Mouse (Mus musculus): ENCODE data around the gene Pde9a.

Gene Pde9a

DNA sequence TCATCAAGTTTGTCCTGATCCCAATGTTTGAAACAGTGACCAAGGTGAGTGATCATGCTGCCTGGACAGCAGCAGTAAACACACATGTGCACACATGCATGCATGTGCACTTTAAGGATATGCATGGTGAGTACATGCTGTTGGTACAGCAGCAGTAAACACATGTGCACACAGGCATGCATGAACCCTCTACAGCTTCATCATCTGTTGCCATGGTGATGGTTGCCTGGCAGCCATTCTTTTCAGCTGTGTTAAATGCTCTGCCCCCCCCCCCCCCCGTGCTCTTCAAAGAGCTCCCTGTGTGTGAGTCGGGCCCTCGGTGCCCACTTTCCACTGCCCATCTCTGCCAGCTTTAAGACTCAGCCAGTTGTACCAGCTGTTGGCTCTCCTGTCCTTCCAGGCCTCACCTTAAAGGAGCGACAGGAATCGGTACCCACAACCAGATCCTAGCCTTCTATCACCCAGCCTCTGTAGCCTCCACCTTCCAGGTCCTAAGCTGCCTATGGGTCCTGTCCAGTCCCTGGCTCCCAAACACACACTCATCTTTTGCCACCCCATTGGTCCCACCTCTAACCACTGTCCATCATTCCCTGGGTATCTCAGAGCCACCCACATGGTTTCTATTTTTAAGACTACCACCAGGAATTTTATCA lies 84.9 kb downstream of the Pde9a start:
- no peak for DNase-seq

DNA sequence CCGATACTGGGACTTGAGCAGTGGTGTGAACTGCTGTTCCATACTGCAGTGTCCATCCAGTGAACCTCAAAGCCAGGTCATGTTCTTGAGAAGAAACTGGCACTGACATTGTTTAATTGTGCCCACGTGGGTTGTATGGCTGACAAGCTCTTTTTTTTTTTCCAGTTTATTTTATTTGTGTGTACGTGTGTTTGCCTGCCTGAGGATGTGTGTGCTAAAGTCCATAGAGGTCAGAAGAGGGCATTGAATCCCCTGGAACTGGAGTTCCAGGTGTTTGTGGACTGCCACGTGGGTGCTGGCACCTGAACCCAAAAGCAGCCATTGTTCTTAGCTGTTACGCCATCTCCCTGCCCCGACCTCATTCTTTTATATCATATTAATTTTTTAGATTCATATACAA lies 88.4 kb downstream of the Pde9a start:
- DNase-seq, result no peak

- DNase-seq, result no peak
Measured at GRCm38 (mm10) chr17:31478606-31479005, 92.6 kb downstream of the Pde9a start.

GRCm38 (mm10) chr17:31479108-31479844 lies 93.3 kb downstream of the Pde9a start:
- DNase-seq, result no peak

- no peak for DNase-seq
Measured at GRCm38 (mm10) chr17:31486616-31487198, 100.7 kb downstream of the Pde9a start.

DNA sequence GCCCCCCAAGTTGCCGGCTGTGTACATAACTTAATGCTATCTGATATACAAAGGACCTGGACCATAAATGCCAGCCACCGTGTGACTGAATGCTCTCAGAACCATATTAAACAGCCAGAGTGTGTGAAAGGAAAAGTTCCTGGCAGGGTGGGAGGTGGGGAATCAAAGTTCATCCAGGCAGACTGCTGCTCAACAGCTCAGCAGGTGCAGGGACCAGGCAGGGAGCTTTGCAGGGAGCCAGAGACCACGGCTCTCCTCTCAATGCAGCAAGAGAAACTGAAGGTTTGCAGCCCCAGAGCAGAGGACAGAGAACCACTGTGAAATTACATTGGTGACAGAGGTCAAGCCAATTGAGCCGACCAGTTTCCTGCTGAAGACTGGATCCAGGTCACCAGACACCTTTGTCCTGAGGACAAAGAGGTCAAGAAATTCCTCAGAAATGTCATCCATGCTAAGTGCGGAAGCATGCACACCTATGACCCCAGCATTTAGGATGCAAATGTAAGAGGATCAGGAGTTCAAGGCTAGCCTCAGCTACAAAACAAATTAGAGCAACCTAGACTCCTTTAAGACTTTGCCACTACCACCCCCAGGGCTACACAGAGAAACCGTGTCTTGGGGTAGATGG lies 101.5 kb downstream of the Pde9a start:
- DNase-seq, result no peak

DNA sequence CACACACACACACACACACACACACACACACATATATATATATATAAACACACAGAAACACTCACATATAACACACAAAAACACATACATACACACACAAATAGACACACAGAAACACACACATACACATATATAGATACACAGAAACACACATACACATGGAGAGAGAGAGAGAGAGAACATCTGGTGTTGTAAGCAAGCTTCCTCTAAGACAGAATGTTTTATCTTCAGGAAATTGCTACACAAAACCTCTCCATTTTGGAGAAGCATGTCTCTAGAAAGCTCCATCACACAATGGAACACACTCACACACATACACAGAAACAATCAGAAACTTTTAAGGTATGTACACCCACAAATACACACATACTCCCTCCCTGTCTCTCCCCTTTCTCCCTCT lies 105.3 kb downstream of the Pde9a start:
- DNase-seq, result no peak

DNA sequence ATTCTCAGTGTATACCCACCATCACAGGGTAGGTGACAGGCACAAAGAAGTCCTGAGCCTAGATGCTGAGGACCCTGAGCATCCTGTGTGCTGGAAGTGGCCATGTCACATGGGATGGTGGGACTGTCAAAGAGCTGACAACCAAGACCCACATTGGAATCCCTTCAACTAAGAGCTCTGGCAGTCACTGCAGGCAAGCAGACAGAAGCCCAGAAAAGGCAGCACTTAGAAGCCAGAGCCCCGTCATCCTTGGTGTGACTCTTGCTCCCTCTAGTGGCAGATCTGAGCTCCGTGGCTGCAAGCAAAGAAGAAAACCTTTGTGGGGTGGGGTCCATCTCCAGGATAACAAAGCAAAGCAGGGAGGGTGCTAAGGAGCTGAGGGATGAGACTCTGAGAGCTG lies 106.4 kb downstream of the Pde9a start:
- DNase-seq, result peak; percentile 77

DNA sequence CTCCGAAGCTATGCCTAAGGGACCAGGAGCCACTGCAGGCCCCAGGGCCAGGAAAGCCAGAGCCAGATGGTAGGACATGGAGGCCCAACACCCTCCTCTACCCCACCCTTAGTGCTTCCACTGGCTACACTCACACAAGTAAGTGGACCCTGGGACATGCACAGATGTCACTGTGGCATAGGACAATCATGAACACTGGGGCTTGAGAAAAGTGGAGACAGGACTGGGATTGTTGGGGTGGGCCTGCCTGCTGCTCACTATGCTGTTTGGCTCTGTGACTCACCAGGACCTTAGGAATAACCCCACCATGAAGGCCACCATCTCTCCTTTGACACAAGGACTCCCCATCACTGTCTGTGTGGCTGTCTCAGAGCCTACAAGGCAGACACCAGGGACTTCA lies 109.0 kb downstream of the Pde9a start:
- no peak for DNase-seq

- DNase-seq, result no peak
Measured at GRCm38 (mm10) chr17:31497726-31498125, 111.7 kb downstream of the Pde9a start.

GRCm38 (mm10) chr17:31499725-31500124 lies 113.7 kb downstream of the Pde9a start:
- no peak for DNase-seq

DNA sequence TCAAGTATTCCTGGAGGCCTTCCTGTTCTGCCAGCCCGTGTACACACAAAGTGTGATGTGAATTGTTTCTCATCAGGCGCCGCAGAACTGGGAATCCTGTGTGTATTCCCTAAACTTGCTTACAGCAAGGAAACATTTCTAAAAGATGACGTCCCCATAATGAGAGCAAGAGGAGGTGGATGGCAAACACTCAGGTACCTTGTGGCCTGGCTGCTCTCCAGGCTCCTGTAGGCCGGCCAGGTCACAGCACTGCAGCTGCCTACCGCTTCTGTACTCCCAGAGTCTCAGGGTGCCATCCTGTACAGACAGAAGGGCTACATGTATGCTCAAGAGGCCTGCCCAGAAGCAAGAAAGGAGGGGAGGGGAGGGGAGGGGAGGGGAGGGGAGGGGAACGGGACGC lies 114.4 kb downstream of the Pde9a start:
- no peak for DNase-seq

DNA sequence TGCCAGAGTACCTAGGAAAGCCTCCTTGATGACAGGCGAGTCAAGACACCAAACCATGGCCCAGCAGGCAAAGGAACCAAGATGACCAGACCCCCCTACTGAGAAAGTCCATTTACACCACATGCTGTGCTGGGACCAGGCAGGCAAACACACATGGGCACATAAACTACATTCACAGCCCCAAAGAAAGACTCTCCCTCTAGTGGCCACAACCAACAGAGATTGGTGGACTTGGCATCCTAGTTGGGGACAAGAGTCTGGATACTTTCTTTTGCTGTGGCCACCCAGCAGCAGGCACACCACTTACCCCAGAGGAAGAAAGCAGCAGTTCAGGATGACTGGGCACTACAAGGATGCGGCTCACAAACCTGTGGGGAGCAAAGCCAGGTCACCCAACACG lies 114.9 kb downstream of the Pde9a start:
- DNase-seq, result no peak

DNA sequence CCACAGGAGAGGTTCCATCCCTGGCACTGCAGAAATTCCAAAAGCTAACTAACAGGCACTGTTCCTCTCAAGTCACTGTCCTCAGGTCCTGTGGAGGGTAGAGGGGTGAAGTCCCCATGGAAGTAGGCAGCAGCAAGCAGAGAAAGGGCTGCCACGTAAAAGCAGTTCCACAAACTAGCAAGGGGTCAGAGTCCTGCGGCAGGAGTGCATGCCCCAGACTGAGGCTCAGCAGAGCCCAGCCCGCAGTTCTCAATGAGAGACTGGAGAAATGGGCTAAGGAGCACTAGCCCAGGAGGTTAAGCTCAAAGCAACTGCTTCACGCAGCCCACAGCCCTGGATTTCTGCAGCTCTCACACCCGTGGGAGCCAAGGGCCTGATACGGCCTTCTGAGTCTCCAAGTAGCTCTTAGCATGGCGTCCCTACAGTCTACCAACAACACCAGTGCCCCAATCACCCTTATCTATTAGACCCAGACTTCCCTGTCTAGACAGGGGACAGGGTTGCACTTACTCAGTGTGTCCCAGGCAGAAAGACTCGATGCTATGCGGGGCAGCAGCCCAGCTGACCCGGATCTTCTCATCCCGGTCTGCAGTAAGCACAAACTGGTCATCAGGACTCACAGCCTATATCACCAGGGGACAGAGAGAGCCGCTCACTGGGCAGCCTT lies 116.4 kb downstream of the Pde9a start:
- no peak for DNase-seq

DNA sequence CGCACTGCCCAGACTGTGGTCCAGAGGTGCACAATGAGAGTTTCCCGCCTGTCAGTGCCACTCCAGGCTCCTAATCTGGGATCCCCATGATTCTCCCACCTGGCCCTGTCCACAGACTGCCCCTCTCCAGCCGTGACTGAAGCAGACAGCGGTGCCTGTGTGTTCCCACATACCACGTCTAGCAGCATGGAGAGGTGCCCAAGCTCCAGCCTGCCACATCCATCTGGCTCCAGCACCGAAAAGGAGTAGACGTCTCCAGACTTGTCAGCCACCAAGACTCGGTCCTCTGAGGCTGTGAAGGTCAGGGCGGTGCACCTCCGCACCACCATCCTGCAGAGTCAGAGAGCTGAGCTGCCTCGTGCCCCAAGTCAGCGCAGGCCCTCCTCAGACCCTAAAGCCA lies 117.3 kb downstream of the Pde9a start:
- no peak for DNase-seq

DNA sequence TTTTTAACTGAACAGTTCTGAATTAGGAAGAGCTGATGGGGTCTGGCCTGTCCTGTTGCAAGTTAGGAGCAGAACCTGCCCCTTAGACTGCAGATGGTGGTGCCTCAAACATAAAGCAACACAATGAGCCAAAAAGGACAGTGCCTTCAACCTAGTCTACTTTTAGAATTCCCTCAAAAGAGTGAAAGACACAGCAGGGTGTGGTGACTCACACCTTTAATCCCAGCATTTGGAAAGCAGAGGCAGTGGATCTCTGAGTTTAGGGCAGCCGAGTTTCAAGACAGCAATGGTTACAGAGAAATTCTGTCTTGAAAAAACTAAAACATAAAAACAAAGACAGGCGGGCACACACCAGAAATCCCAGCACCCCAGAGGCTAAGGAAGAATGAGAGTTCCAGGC lies 117.9 kb downstream of the Pde9a start:
- DNase-seq, result no peak

DNA sequence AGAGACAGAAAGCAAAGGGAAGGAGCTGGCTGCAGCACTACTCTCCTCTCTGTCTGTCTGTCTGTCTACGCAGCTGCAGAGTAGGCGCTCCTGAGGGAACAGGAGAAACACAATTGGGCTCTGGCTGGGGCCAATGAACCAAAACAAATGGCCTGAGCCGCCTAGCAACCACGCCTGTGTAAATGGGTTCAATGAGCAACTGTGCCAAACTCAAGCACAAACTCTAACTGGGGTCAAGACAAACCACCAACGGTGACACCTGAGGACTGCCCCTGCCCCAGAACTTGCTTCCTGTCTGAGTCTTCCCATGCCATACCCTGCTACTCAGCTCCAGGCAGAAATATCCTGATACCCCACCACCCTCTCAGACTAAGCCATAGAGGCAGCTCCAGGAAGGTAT lies 119.0 kb downstream of the Pde9a start:
- DNase-seq, result no peak

DNA sequence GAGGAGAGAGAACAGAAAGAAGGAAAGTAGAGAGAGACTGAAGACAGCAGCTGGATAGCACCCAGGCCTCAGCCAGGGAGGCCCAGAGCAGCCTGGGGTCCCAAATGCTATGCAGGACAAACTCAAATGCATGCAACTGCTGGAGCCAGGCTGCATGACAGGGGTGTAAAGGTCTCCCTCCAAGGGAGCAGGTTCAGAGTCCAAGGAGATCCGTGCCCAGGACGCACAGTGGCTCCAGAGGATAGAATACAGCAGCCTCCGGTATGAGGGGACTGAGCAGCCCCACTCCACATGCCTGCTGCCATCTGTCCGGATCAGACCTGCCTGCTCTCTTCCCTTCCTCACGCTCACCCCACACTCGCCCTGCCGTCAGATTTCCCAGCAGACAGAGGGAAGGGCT lies 120.3 kb downstream of the Pde9a start:
- no peak for DNase-seq

DNA sequence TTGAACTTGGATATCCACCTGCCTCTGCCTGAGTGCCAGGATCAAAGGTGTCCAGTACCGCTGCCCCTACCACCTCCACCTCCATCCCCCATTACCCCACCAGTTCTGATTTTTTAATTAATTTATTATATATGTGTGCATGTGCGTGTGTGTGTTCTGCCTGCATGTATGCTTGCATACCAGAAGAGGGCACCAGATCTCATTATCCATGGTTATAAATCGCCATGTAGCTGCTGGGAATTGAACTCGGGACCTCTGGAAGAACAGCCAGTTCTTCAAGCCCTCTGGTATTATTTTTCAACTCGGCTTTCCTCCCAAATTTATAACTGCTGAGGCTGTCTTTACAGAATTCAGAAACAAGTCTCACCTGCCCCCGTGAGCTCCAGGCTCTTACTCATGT lies 124.9 kb downstream of the Pde9a start:
- DNase-seq, result no peak

GRCm38 (mm10) chr17:31511792-31512495 lies 125.9 kb downstream of the Pde9a start:
- DNase-seq, result peak; percentile 89

DNA sequence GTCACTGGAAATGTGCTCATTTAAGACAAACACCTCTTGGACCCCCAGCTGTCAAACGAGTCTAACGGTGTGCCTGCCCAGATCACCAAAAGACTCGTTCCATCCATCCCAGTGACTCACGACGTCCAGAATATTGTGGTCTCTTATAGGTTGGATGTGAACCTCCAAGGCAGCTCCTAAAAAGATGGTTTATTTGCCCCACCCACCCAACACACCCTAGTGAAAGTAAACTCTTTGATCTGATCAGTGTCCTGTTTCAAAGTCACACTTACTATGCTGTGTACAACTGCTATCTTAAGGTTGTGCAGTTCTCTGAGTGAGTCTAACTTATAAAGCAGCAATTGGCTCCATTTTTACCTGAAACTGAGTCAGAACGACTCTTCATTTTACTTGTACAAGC lies 126.6 kb downstream of the Pde9a start:
- DNase-seq, result no peak

GRCm38 (mm10) chr17:31514696-31515095 lies 128.7 kb downstream of the Pde9a start:
- no peak for DNase-seq

Data from layer of hippocampus, adult 9-11 months (tissue).